Comparison of ENCODE assay signal across 25 mouse cellular contexts in the genomic region with DNA sequence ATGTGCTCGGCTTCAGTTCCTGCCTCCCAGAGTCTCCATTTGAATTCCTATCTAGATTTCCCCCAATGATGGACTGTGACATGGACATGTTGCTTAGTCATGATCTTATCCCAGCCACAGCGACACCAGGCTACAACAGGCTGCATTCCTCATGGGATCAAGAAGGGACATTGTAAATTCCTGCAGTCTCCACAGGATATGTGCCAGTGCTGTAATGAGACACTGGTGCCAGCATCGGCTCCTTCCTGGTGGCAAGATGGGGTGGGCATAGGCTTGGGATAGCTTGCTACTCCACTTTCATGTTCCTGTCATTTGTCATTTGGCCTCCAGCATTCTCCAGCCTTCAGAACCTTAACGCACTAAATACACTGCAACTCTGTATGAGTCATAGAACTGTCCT.
DNase-seq lines count a peak whose midpoint lies in the region; ATAC-seq and TF ChIP-seq lines count a peak whose summit lies in the region.
"Had no signal": no experiment of that assay in that cellular context is flagged by ENCODE, and none has a peak within 500 bp of the region (broad histone marks: within the 10 kb centered on the region; RNA-seq: fewer than 3 reads in every experiment).

No protein-coding gene starts in this region.

- 92% methylated on average over 4 of the region's 4 CpGs for WGBS in hindbrain, embryonic 10.5 days
- WGBS in hindbrain, embryonic 16.5 days: 88% methylated on average over 4 of the region's 4 CpGs
- 86% methylated on average over 4 of the region's 4 CpGs for WGBS in midbrain, embryonic 10.5 days
- WGBS in midbrain, embryonic 11.5 days: 86% methylated on average over 4 of the region's 4 CpGs

- in situ Hi-C loops in Patski (cut with MboI; ENCODE audit: low pct_unique_long_range_greater_than_20kb): loop anchor here (5.0 kb wide), 1 partner anchor 275 kb away; no protein-coding TSS in a partner anchor

- no peaks in the 10 kb centered on the region for H3K9me3 ChIP-seq in hindbrain, embryonic 10.5 days
- no peaks in the 10 kb centered on the region for H3K9me3 ChIP-seq in hindbrain, embryonic 16.5 days (ENCODE audit: control insufficient read depth, low read length)
- no peaks in the 10 kb centered on the region for H3K9me3 ChIP-seq in midbrain, embryonic 10.5 days (replicated peaks)
- no peaks in the 10 kb centered on the region for H3K9me3 ChIP-seq in midbrain, embryonic 11.5 days (ENCODE audit: control insufficient read depth, low read length)
- H3K9me3 ChIP-seq: embryonic facial prominence, embryonic 15.5 days; forebrain, embryonic 13.5 days; limb, embryonic 12.5 days; lung, embryonic 15.5 days; neural tube, embryonic 15.5 days had no signal

- peak; percentile 28 for TF ChIP-seq CTCF in Patski (IDR thresholded peaks at IDR 0.05)

- H3K4me2 ChIP-seq in hindbrain, embryonic 16.5 days (ENCODE audit: low read length): no peak overlapping the region
- H3K4me2 ChIP-seq in midbrain, embryonic 11.5 days: no peak overlapping the region
- H3K4me2 ChIP-seq: embryonic facial prominence, embryonic 15.5 days; forebrain, embryonic 13.5 days; hindbrain, embryonic 14.5 days; limb, embryonic 12.5 days; liver, embryonic 11.5 days; lung, embryonic 15.5 days; neural tube, embryonic 15.5 days had no signal

- no peak for ATAC-seq in hindbrain, embryonic 16.5 days
- ATAC-seq in midbrain, embryonic 11.5 days (ENCODE audit: low FRiP score): no peak
- peak; percentile 88 for ATAC-seq in Patski
- ATAC-seq: forebrain, embryonic 13.5 days; inflammation-experienced regulatory T-cells, adult 6 months had no signal

- H3K27me3 ChIP-seq in hindbrain, embryonic 10.5 days (ENCODE audit: insufficient read depth, poor library complexity, severe bottlenecking): no peaks in the 10 kb centered on the region
- no peaks in the 10 kb centered on the region for H3K27me3 ChIP-seq in hindbrain, embryonic 16.5 days (replicated peaks; ENCODE audit: control insufficient read depth, insufficient read depth, low read length)
- no peaks in the 10 kb centered on the region for H3K27me3 ChIP-seq in midbrain, embryonic 10.5 days (ENCODE audit: low read depth, poor library complexity, severe bottlenecking)
- no peaks in the 10 kb centered on the region for H3K27me3 ChIP-seq in midbrain, embryonic 11.5 days (ENCODE audit: control insufficient read depth, insufficient read depth, low read length)
- H3K27me3 ChIP-seq in Patski: no peaks in the 10 kb centered on the region
- H3K27me3 ChIP-seq: embryonic facial prominence, embryonic 15.5 days; forebrain, embryonic 13.5 days; limb, embryonic 12.5 days; lung, embryonic 15.5 days; neural tube, embryonic 15.5 days had no signal

- DNase-seq in hindbrain, embryonic 10.5 days (ENCODE audit: low spot score): peak; percentile 1
- DNase-seq in midbrain, embryonic 10.5 days (ENCODE audit: low spot score): peak; percentile 10
- DNase-seq in midbrain, embryonic 11.5 days (ENCODE audit: low spot score, missing footprints): no peak
- peak; percentile 37 for DNase-seq in Patski (ENCODE audit: low read depth, low spot score)
- no peak for DNase-seq in layer of hippocampus, adult 9-11 months
- DNase-seq: cerebellum, adult 11 months; cerebellum, postnatal 10 days; gastrocnemius, postnatal 10 days; heart, postnatal 4 days; kidney, adult 9 months; kidney, postnatal 10 days; lung, postnatal 4 days; midbrain, embryonic 14.5 days; retina, postnatal 1 day; right cerebral cortex, postnatal 14 days had no signal

- no peaks in the 10 kb centered on the region; the same call in 1 of the 2 replicates for H3K36me3 ChIP-seq in hindbrain, embryonic 10.5 days
- H3K36me3 ChIP-seq in hindbrain, embryonic 16.5 days (ENCODE audit: control insufficient read depth, insufficient read depth, low read length): no peaks in the 10 kb centered on the region
- 0 out of 2 replicates have a peak, but pooled peaks cover 3% of the 10 kb centered on the region for H3K36me3 ChIP-seq in midbrain, embryonic 10.5 days
- no peaks in the 10 kb centered on the region for H3K36me3 ChIP-seq in midbrain, embryonic 11.5 days (ENCODE audit: control insufficient read depth, insufficient read depth, low read length)
- H3K36me3 ChIP-seq: embryonic facial prominence, embryonic 15.5 days; limb, embryonic 12.5 days; lung, embryonic 15.5 days; neural tube, embryonic 15.5 days had no signal

- H3K27ac ChIP-seq in hindbrain, embryonic 10.5 days: no peak overlapping the region
- no peak overlapping the region for H3K27ac ChIP-seq in hindbrain, embryonic 16.5 days (ENCODE audit: low read depth, low read length)
- no peak overlapping the region for H3K27ac ChIP-seq in midbrain, embryonic 10.5 days (replicated peaks)
- H3K27ac ChIP-seq in midbrain, embryonic 11.5 days (ENCODE audit: low read depth, low read length): no peak overlapping the region
- H3K27ac ChIP-seq: embryonic facial prominence, embryonic 15.5 days; forebrain, embryonic 13.5 days; hindbrain, embryonic 14.5 days; limb, embryonic 12.5 days; lung, embryonic 15.5 days; neural tube, embryonic 15.5 days had no signal

- POLR2A ChIA-PET in Patski (lab: Charles Lee): interaction anchor here (0.6 kb wide), 1 partner anchor 82 kb away, joined by 3 read pairs; no protein-coding TSS in a partner anchor

- H3K4me1 ChIP-seq in hindbrain, embryonic 10.5 days (replicated peaks): 0 out of 2 replicates have a peak, but pooled peaks cover 6% of the 10 kb centered on the region
- no peaks in the 10 kb centered on the region; the same call in 1 of the 2 replicates for H3K4me1 ChIP-seq in hindbrain, embryonic 16.5 days (ENCODE audit: control insufficient read depth, insufficient read depth, low read depth, low read length)
- no peaks in the 10 kb centered on the region for H3K4me1 ChIP-seq in midbrain, embryonic 10.5 days
- no peaks in the 10 kb centered on the region for H3K4me1 ChIP-seq in midbrain, embryonic 11.5 days (ENCODE audit: control insufficient read depth, insufficient read depth, low read length)
- H3K4me1 ChIP-seq: forebrain, embryonic 13.5 days; lung, embryonic 15.5 days; neural tube, embryonic 15.5 days had no signal

- CTCF ChIA-PET in Patski (lab: Charles Lee): interaction anchor here (1.3 to 2.2 kb wide), 4 partner anchors 10 to 158 kb away, joined by 3 to 9 read pairs (median 4); no protein-coding TSS in a partner anchor

- H3K4me3 ChIP-seq in hindbrain, embryonic 10.5 days: no peak overlapping the region
- H3K4me3 ChIP-seq in hindbrain, embryonic 16.5 days (ENCODE audit: low read length): no peak overlapping the region
- H3K4me3 ChIP-seq in midbrain, embryonic 10.5 days: no peak overlapping the region
- no peak overlapping the region for H3K4me3 ChIP-seq in midbrain, embryonic 11.5 days (ENCODE audit: low read depth, low read length)
- H3K4me3 ChIP-seq: embryonic facial prominence, embryonic 15.5 days; forebrain, embryonic 13.5 days; limb, embryonic 12.5 days; lung, embryonic 15.5 days; megakaryocyte, embryonic 14.5 days; neural tube, embryonic 15.5 days had no signal

- no peak overlapping the region for H3K9ac ChIP-seq in hindbrain, embryonic 16.5 days (ENCODE audit: low read depth, low read length)
- no peak overlapping the region for H3K9ac ChIP-seq in midbrain, embryonic 11.5 days (ENCODE audit: low read length)
- H3K9ac ChIP-seq: embryonic facial prominence, embryonic 15.5 days; forebrain, embryonic 13.5 days; hindbrain, embryonic 14.5 days; limb, embryonic 12.5 days; lung, embryonic 15.5 days; neural tube, embryonic 15.5 days had no signal

Comparison
In these comparisons a context has a peak if more than half of its experiments do, and no peak if none do; other contexts are left out.
1. DNase-seq: peak in hindbrain, embryonic 10.5 days (single experiment), midbrain, embryonic 10.5 days (single experiment) and Patski (single experiment); none in midbrain, embryonic 11.5 days (single experiment) and layer of hippocampus, adult 9-11 months (single experiment).